Mouse (Mus musculus): ENCODE measurements at regions not wholly inside any gene's neighbourhood (a gene's known extent, or its start where the extent isn't known, plus 50 kb on each side); places are given as distances from the start of the nearest gene placed in this dataset.
A peak's percentile ranks its signal among the peaks of the same experiment; 100 is the strongest.
"Not testable (repeated sequence)": the region's sequence is repeated elsewhere in the genome, so short reads cannot be mapped to it uniquely, and the experiment has no call there.

GRCm38 (mm10) chr12:18606126-18606525 is 91.8 kb downstream of the 5730507C01Rik start:
- DNase-seq (ENCODE audit: low spot score) = not testable (repeated sequence)

- peak; percentile 75 for DNase-seq (ENCODE audit: low spot score)
These were observed 95.5 kb downstream of the 5730507C01Rik start for GRCm38 (mm10) chr12:18609835-18610234.

GRCm38 (mm10) chr12:18610581-18610980 is 96.3 kb downstream of the 5730507C01Rik start:
- peak; percentile 3 for DNase-seq (ENCODE audit: low spot score)
